Mouse (Mus musculus): ENCODE measurements around the gene Cd200r4. TPM values are rescaled to one million over a fixed set of nuclear protein-coding genes. Genes with fewer than 3 reads are reported as not detected.

The Cd200r4 gene
- 0.30 and 0.35 TPM in 2 replicates for polyA plus RNA-seq (2015; fragmentation: Nextera tagmentation; extraction: Ambion mirVana)

DNA sequence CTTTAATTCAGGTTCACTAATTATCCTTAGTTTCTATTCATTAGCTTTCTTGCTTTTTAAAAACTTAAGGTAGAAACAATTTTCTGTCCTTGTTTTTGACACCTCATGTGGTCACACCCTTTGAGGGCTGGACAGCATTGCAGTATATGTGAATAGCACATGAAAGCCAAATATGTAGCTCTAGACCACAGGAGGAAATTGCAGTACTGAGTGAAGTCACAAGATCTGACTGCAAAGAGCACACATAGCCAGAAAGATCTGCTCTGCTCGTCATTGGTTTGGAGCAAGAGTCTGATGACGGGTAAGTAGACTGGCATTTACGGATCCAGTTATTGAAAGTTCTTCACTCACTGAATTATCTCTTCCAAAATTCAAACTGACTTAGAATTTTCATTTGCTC, at the start of gene Cd200r4:
Gene Cd200r4 (plus strand): TSS at position 190 of the 400 bp plus-strand sequence.
- H3K4me3 ChIP-seq (ENCODE audit: low read depth, low read length), result no peak within 1 kb of the TSS
- no peaks in the 10 kb centered on the region for H3K9me3 ChIP-seq (replicated peaks; ENCODE audit: control insufficient read depth, low read length)
- ATAC-seq (ENCODE audit: low read depth), result no peak
- H3K27me3 ChIP-seq (ENCODE audit: control insufficient read depth, insufficient read depth, low read depth, low read length), result no peaks in the 10 kb centered on the region
- H3K36me3 ChIP-seq (ENCODE audit: control insufficient read depth, insufficient read depth), result no peaks in the 10 kb centered on the region
- H3K4me1 ChIP-seq (ENCODE audit: control insufficient read depth, low read depth, low read length), result no peaks in the 10 kb centered on the region
- H3K27ac ChIP-seq (ENCODE audit: low read length), result no peak within 1 kb of the TSS
- H3K4me2 ChIP-seq (ENCODE audit: low read depth, low read length), result no peak within 1 kb of the TSS
- H3K9ac ChIP-seq (ENCODE audit: low read depth, low read length), result no peak within 1 kb of the TSS
- 61% methylated on average over 3 of the region's 3 CpGs for WGBS (ENCODE audit: insufficient replicate concordance)

- Histone ChIP-seq H3K27ac (ENCODE audit: low read length) (no peak overlapping the region), H3K36me3 (ENCODE audit: control insufficient read depth, insufficient read depth) (no peaks in the 10 kb centered on the region), H3K9me3 (replicated peaks; ENCODE audit: control insufficient read depth, low read length) (no peaks in the 10 kb centered on the region), H3K9ac (ENCODE audit: low read depth, low read length) (no peak overlapping the region), H3K4me1 (ENCODE audit: control insufficient read depth, low read depth, low read length) (no peaks in the 10 kb centered on the region), H3K4me2 (ENCODE audit: low read depth, low read length) (no peak overlapping the region), H3K27me3 (ENCODE audit: control insufficient read depth, insufficient read depth, low read depth, low read length) (no peaks in the 10 kb centered on the region), H3K4me3 (ENCODE audit: low read depth, low read length) (no peak overlapping the region)
- WGBS (ENCODE audit: insufficient replicate concordance), result 24% methylated on average over 1 of the region's 1 CpGs
- ATAC-seq (ENCODE audit: low read depth), result no peak
Measured at GRCm38 (mm10) chr16:44761811-44762210, 49.7 kb upstream of the Cd200r4 start.

DNA sequence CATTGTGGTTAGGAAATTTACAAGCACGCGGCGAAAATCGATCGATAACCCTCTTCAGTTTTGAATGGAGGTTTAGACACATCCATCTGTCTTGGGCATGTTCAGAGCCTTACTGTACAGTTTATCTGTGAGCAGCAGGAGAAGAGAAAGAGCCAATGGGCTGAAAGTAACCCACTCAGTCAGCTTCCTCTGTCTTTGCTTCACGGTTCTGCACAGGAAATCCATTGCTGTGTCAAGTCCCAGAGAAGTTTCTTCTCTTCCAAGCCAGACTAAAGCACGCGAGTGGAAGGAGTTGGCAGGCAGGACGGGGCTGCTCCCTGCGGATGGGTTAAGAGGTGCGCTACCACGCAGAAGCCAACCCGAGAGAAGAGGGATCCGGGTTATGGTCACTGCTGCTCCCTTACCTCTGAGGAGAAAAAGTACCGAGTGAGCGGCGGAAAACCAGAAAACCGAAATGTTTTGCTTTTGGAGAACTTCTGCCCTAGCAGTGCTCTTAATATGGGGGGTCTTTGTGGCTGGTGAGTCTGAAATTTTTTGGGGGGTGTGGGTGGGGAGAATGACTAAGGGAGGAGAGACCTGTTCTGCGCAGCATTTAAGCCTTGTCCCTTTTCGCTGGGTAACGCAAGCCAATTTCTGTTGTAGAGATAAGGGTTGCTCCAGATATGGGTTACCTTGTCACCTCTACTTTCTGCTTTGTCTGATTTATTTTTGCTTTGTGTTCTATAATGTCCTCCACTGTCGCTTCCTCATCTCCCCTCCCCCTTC, 45.8 kb upstream of the Cd200r4 start, which contains the start of gene Cd200r1:
Gene Cd200r1 (plus strand): TSS at position 182 of the 765 bp plus-strand sequence.
- Histone ChIP-seq H3K4me2 (ENCODE audit: low read depth, low read length) (peak within 1 kb of the TSS; percentile 63), H3K27me3 (ENCODE audit: control insufficient read depth, insufficient read depth, low read depth, low read length) (no peaks in the 10 kb centered on the region), H3K27ac (ENCODE audit: low read length) (peak within 1 kb of the TSS; percentile 25; the same call in 1 of the 2 replicates), H3K9me3 (replicated peaks; ENCODE audit: control insufficient read depth, low read length) (no peaks in the 10 kb centered on the region), H3K9ac (ENCODE audit: low read depth, low read length) (peak within 1 kb of the TSS; percentile 49), H3K4me3 (ENCODE audit: low read depth, low read length) (peak within 1 kb of the TSS; percentile 58), H3K36me3 (ENCODE audit: control insufficient read depth, insufficient read depth) (no peaks in the 10 kb centered on the region), H3K4me1 (ENCODE audit: control insufficient read depth, low read depth, low read length) (no peaks in the 10 kb centered on the region)
- ATAC-seq (ENCODE audit: low read depth), result peak; percentile 70
- 15% methylated on average over 22 of the region's 22 CpGs for WGBS (ENCODE audit: insufficient replicate concordance)

GRCm38 (mm10) chr16:44766320-44766892, 45.1 kb upstream of the Cd200r4 start:
- H3K27ac ChIP-seq (ENCODE audit: low read length), result no peak overlapping the region
- no peaks in the 10 kb centered on the region for H3K36me3 ChIP-seq (ENCODE audit: control insufficient read depth, insufficient read depth)
- peak overlapping the region; percentile 63 for H3K4me2 ChIP-seq (ENCODE audit: low read depth, low read length)
- ATAC-seq (ENCODE audit: low read depth), result no peak
- no peaks in the 10 kb centered on the region for H3K27me3 ChIP-seq (ENCODE audit: control insufficient read depth, insufficient read depth, low read depth, low read length)
- H3K9me3 ChIP-seq (replicated peaks; ENCODE audit: control insufficient read depth, low read length), result no peaks in the 10 kb centered on the region
- H3K4me1 ChIP-seq (ENCODE audit: control insufficient read depth, low read depth, low read length), result no peaks in the 10 kb centered on the region
- 17% methylated on average over 9 of the region's 9 CpGs for WGBS (ENCODE audit: insufficient replicate concordance)
- no peak overlapping the region for H3K9ac ChIP-seq (ENCODE audit: low read depth, low read length)
- H3K4me3 ChIP-seq (ENCODE audit: low read depth, low read length), result peak overlapping the region; percentile 58

DNA sequence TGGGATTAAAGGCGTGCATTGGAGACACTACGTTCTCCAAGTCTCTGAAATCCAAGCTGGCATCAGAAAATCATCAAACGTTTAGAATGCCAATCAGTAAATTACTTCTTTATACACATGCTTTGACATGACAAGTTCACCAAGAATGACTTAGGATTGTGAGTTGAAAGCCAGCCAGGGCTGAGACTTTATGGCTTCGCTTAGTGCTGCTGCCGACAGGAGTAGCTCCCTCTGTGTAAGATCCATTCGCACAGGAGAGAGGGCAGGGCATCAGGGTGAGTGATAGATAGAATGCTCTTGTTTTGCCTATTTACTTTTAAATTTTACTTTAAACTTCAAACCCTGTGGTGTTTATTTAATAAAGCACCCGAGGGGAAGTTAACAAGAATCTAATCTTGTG, 44.0 kb upstream of the Cd200r4 start:
- 54% methylated on average over 7 of the region's 7 CpGs for WGBS (ENCODE audit: insufficient replicate concordance)
- Histone ChIP-seq H3K27ac (ENCODE audit: low read length) (no peak overlapping the region), H3K4me1 (ENCODE audit: control insufficient read depth, low read depth, low read length) (no peaks in the 10 kb centered on the region), H3K27me3 (ENCODE audit: control insufficient read depth, insufficient read depth, low read depth, low read length) (no peaks in the 10 kb centered on the region), H3K4me2 (ENCODE audit: low read depth, low read length) (no peak overlapping the region), H3K9ac (ENCODE audit: low read depth, low read length) (no peak overlapping the region), H3K4me3 (ENCODE audit: low read depth, low read length) (no peak overlapping the region), H3K9me3 (replicated peaks; ENCODE audit: control insufficient read depth, low read length) (no peaks in the 10 kb centered on the region), H3K36me3 (ENCODE audit: control insufficient read depth, insufficient read depth) (no peaks in the 10 kb centered on the region)
- no peak for ATAC-seq (ENCODE audit: low read depth)

DNA sequence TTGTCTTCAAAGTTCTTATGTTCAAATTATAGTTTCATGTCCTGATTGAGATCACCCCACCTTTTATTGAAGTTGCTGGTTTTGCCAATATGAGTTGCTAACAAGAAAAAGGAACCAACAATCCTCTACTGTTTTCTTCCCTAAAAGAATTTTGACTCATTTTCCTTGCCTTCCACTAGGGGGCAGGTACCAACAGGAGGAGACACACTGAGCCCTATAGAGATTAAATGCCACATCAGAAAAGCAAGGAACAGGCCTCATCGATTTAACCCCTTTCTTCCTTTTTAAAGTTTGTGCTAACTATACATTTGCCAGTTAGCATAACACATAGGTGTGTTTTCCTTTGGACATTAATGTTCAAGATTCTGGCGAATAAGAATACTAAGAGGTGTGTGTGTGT, 43.6 kb upstream of the Cd200r4 start:
- H3K9me3 ChIP-seq (replicated peaks; ENCODE audit: control insufficient read depth, low read length), result no peaks in the 10 kb centered on the region
- no peak overlapping the region for H3K4me2 ChIP-seq (ENCODE audit: low read depth, low read length)
- no peaks in the 10 kb centered on the region for H3K27me3 ChIP-seq (ENCODE audit: control insufficient read depth, insufficient read depth, low read depth, low read length)
- 27% methylated on average over 2 of the region's 2 CpGs for WGBS (ENCODE audit: insufficient replicate concordance)
- no peak overlapping the region for H3K9ac ChIP-seq (ENCODE audit: low read depth, low read length)
- no peaks in the 10 kb centered on the region for H3K36me3 ChIP-seq (ENCODE audit: control insufficient read depth, insufficient read depth)
- ATAC-seq (ENCODE audit: low read depth), result no peak
- H3K4me1 ChIP-seq (ENCODE audit: control insufficient read depth, low read depth, low read length), result no peaks in the 10 kb centered on the region
- H3K27ac ChIP-seq (ENCODE audit: low read length), result no peak overlapping the region
- no peak overlapping the region for H3K4me3 ChIP-seq (ENCODE audit: low read depth, low read length)

DNA sequence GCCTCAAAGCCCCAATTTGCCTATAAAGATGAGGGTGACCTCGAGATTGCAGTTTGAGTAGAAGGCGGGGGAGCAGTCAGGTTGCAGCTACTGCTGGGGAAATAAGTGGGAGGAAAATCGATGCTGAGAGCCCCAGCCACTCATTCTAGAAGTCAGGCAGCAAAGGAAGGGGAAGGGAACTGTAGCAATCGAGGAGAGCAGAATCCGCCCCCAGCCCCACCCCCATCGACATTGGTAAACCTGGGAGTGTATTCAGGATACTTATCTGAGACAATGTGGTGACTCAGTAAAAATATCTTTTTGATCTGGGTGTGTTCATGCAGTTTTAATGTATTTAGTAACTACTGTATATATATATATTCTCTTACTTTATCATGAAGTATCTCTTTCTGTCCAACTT, 39.0 kb upstream of the Cd200r4 start:
- WGBS (ENCODE audit: insufficient replicate concordance), result 26% methylated on average over 6 of the region's 6 CpGs

DNA sequence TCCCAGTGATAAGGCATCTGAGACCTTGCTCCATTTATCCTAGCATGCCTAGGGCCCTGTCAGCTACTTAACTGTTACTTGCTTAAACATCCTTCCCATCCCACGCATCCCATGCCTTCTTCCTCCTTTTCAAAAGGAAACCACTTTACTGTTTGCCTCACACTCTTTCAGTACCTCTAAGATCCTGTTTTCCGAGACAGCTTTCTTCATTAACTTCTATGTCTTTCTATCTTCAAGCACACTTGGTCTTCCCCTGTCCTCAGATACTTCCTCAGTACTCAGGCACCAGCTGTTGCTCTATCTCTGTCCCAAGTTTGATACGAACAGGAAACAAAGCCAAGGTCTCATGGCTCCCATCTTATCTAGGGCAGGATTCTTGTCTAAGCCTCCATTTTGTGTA, 37.9 kb upstream of the Cd200r4 start:
- WGBS (ENCODE audit: insufficient replicate concordance), result 25% methylated on average over 3 of the region's 3 CpGs
- no peaks in the 10 kb centered on the region for H3K9me3 ChIP-seq (replicated peaks; ENCODE audit: control insufficient read depth, low read length)
- ATAC-seq (ENCODE audit: low read depth), result no peak
- no peak overlapping the region for H3K4me3 ChIP-seq (ENCODE audit: low read depth, low read length)
- no peak overlapping the region for H3K27ac ChIP-seq (ENCODE audit: low read length)
- no peak overlapping the region for H3K9ac ChIP-seq (ENCODE audit: low read depth, low read length)
- H3K4me2 ChIP-seq (ENCODE audit: low read depth, low read length), result no peak overlapping the region
- H3K27me3 ChIP-seq (ENCODE audit: control insufficient read depth, insufficient read depth, low read depth, low read length), result no peaks in the 10 kb centered on the region
- no peaks in the 10 kb centered on the region for H3K4me1 ChIP-seq (ENCODE audit: control insufficient read depth, low read depth, low read length)
- no peaks in the 10 kb centered on the region for H3K36me3 ChIP-seq (ENCODE audit: control insufficient read depth, insufficient read depth)

More for the DNA sequence above, 39.0 kb upstream of the Cd200r4 start:
- Histone ChIP-seq H3K27me3 (ENCODE audit: control insufficient read depth, insufficient read depth, low read depth, low read length) (no peaks in the 10 kb centered on the region), H3K4me3 (ENCODE audit: low read depth, low read length) (no peak overlapping the region), H3K27ac (ENCODE audit: low read length) (no peak overlapping the region), H3K36me3 (ENCODE audit: control insufficient read depth, insufficient read depth) (no peaks in the 10 kb centered on the region), H3K4me1 (ENCODE audit: control insufficient read depth, low read depth, low read length) (no peaks in the 10 kb centered on the region), H3K9ac (ENCODE audit: low read depth, low read length) (no peak overlapping the region), H3K9me3 (replicated peaks; ENCODE audit: control insufficient read depth, low read length) (no peaks in the 10 kb centered on the region), H3K4me2 (ENCODE audit: low read depth, low read length) (no peak overlapping the region)
- no peak for ATAC-seq (ENCODE audit: low read depth)

DNA sequence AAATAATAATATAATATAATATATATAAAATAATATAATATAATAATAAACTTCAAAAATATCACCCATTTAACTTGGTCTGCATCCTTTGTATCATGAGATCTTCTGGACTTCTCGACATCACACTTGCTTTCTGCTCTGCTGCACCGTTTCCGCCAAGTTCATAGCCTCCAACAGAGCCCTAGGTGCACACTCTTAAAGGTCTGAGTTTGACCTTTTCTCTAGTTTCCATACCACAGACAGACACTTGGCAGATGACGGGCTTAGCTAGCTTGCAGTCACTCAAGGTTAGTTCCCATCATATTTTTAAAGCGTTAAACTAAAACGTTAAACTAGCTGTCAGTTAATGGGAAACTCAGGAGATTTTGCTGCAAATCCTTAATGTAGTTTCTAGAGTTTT, 37.3 kb upstream of the Cd200r4 start:
- Histone ChIP-seq H3K27ac (ENCODE audit: low read length) (no peak overlapping the region), H3K9me3 (replicated peaks; ENCODE audit: control insufficient read depth, low read length) (no peaks in the 10 kb centered on the region), H3K4me2 (ENCODE audit: low read depth, low read length) (no peak overlapping the region), H3K9ac (ENCODE audit: low read depth, low read length) (no peak overlapping the region), H3K4me3 (ENCODE audit: low read depth, low read length) (no peak overlapping the region), H3K36me3 (ENCODE audit: control insufficient read depth, insufficient read depth) (no peaks in the 10 kb centered on the region), H3K27me3 (ENCODE audit: control insufficient read depth, insufficient read depth, low read depth, low read length) (no peaks in the 10 kb centered on the region), H3K4me1 (ENCODE audit: control insufficient read depth, low read depth, low read length) (no peaks in the 10 kb centered on the region)
- ATAC-seq (ENCODE audit: low read depth), result no peak
- 75% methylated on average over 6 of the region's 6 CpGs for WGBS (ENCODE audit: insufficient replicate concordance)
